Mouse (Mus musculus) midbrain, embryonic 14.5 days (tissue): Measurements from ENCODE around the gene Epn2. TPM values are rescaled to one million over a fixed set of nuclear protein-coding genes. Genes with fewer than 3 reads are reported as not detected.
A peak's percentile ranks its signal among the peaks of the same experiment; 100 is the strongest.

Source experiments
- ATAC-seq: fragments of 200-750 bp; cut with Nextera tagmentation; 2 replicates; pipeline ENCODE4 v1.8.0; 2017; ENCODE audit warnings: moderate number of reproducible peaks, moderate library complexity; ENCODE audit not compliant: low FRiP score, low TSS enrichment
- DNase-seq: peaks from one replicate; pipeline ENCODE4 v3.0.0-alpha.2; 2015
- H3K27ac ChIP-seq: fragments of 300-500 bp; sonication (generic); replicated peaks from 2 replicates; pipeline ENCODE4 v1.5.1; 2014; ENCODE audit warnings: mild to moderate bottlenecking, low read depth, low read length, moderate library complexity
- H3K27me3 ChIP-seq: fragments of 300-500 bp; sonication (generic); 2 replicates; pipeline ENCODE4 v1.6.1; 2014; ENCODE audit warnings: low read length, control low read depth, mixed read lengths; ENCODE audit not compliant: control insufficient read depth, insufficient read depth
- H3K36me3 ChIP-seq: fragments of 300-500 bp; sonication (generic); 2 replicates; pipeline ENCODE4 v1.6.1; 2014; ENCODE audit warnings: low read length, control low read depth; ENCODE audit not compliant: control insufficient read depth, insufficient read depth
- H3K4me1 ChIP-seq: fragments of 300-500 bp; sonication (generic); 2 replicates; pipeline ENCODE4 v1.6.1; 2014; ENCODE audit warnings: mild to moderate bottlenecking, antibody characterized with exemption, low read length, control low read depth; ENCODE audit not compliant: control insufficient read depth, insufficient read depth
- H3K4me2 ChIP-seq: fragments of 300-500 bp; sonication (generic); 2 replicates; pipeline ENCODE4 v1.6.1; 2014; ENCODE audit warnings: mild to moderate bottlenecking, low read length, moderate library complexity
- H3K4me3 ChIP-seq: fragments of 300-500 bp; sonication (generic); replicated peaks from 2 replicates; pipeline ENCODE4 v1.5.1; 2014; ENCODE audit warnings: low read depth, low read length
- H3K9ac ChIP-seq: fragments of 300-500 bp; sonication (generic); replicated peaks from 2 replicates; pipeline ENCODE4 v1.6.1; 2014; ENCODE audit warnings: mild to moderate bottlenecking, low read length, moderate library complexity
- H3K9me3 ChIP-seq: fragments of 300-500 bp; sonication (generic); 2 replicates; pipeline ENCODE4 v1.6.1; 2016; ENCODE audit warnings: low read length, control low read depth, mixed read lengths; ENCODE audit not compliant: control insufficient read depth
- WGBS: fragments of 180-500 bp; shearing (Covaris S2); extraction: QIAGEN DNeasy Blood & Tissue Kit; methylation state at CpG from one replicate; pipeline ENCODE4 v1.1.7; 2014; 5-methylcytosine and 5-hydroxymethylcytosine counted together
- polyA plus RNA-seq: library from polyadenylated mRNA; unstranded; fragments of >200 nt; fragmentation: Nextera tagmentation; extraction: Ambion mirVana; gene quantifications from 2 replicates; pipeline ENCODE4 v1.2.1, GENCODE M21; 2014

Gene Epn2
- polyA plus RNA-seq, 1 experiment from 2014 or later, result 71.7 TPM

DNA sequence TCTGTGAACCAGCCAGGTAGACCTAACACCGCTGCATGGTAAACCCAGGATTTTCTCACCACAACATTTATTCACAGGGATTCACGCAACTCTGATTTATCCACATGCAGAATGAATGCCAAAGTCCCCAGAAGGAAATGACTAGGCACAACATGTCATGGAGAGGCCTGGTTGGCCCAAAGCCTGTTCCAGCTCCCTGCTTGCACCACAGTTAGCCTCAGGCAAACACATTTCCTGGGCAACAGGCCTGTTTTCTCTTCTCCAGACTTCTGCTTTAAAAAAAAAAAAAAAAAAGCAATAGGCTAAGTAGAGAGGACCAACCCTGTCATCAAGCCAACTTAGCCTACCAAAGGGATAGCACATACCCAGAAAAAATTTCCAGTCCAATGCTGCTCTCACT, 14.9 kb downstream of the Epn2 start:
- ATAC-seq, result no peak
- Histone ChIP-seq H3K9me3 (no peaks in the 10 kb centered on the region), H3K36me3 (no peaks in the 10 kb centered on the region), H3K4me3 (no peak overlapping the region), H3K4me1 (no peaks in the 10 kb centered on the region), H3K9ac (no peak overlapping the region), H3K27me3 (no peaks in the 10 kb centered on the region), H3K27ac (no peak overlapping the region), H3K4me2 (no peak overlapping the region)
- DNase-seq, result peak; percentile 8
- 94% methylated on average over 2 of the region's 2 CpGs for WGBS

DNA sequence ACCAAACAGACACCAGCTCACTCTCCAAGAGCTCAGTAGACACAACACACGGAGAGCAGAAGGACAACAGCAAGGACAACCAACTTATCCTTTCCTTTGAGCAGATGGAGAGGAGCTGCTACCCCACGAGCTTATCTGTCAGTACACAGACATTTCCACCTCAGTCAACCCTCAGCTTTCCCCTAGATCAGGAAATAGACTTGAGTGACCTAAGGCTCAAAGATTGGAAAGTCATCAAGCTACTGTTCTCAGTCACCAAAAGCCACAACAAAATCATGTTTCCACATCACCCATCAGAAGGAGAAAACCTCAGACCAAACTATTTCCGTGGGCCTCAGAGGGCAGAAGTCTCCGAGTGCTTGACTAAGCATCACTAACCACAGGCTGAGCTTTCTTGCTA, 15.5 kb downstream of the Epn2 start:
- H3K27ac ChIP-seq, result no peak overlapping the region
- ATAC-seq (no peak), DNase-seq (no peak)
- no peaks in the 10 kb centered on the region for H3K4me1 ChIP-seq
- no peaks in the 10 kb centered on the region for H3K9me3 ChIP-seq
- no peak overlapping the region for H3K4me3 ChIP-seq
- no peaks in the 10 kb centered on the region for H3K36me3 ChIP-seq
- no peak overlapping the region for H3K9ac ChIP-seq
- H3K4me2 ChIP-seq, result no peak overlapping the region
- no peaks in the 10 kb centered on the region for H3K27me3 ChIP-seq
- 91% methylated on average over 4 of the region's 4 CpGs for WGBS

GRCm38 (mm10) chr11:61562421-61562820, 17.1 kb downstream of the Epn2 start:
- no peak for DNase-seq
- no peaks in the 10 kb centered on the region for H3K9me3 ChIP-seq
- ATAC-seq, result no peak
- H3K4me3 ChIP-seq, result no peak overlapping the region
- H3K4me2 ChIP-seq, result no peak overlapping the region
- no peak overlapping the region for H3K27ac ChIP-seq
- H3K36me3 ChIP-seq, result no peaks in the 10 kb centered on the region
- no peaks in the 10 kb centered on the region for H3K27me3 ChIP-seq
- H3K4me1 ChIP-seq, result no peaks in the 10 kb centered on the region
- no peak overlapping the region for H3K9ac ChIP-seq
- 85% methylated on average over 5 of the region's 5 CpGs for WGBS

DNA sequence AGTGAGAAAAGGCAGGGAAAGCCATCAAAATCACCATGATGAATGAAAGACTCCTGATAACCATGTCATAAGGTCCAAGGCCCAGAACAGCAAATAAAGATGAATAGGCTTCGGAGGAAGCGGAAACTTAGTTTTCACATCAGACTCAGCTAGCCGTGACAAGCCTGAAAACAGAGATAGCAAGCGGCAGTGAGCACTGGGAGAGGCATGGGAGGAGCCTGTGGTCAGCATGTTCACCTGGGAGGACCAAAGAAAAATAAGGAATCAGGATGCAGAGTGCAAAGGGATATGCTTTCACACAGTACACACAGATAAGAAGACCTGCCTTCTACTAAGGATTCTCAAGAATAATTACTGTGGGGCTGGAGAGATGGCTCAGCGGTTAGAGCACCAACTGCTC, 19.9 kb downstream of the Epn2 start:
- Histone ChIP-seq H3K9me3 (no peaks in the 10 kb centered on the region), H3K9ac (no peak overlapping the region), H3K4me3 (no peak overlapping the region), H3K27me3 (no peaks in the 10 kb centered on the region), H3K4me1 (no peaks in the 10 kb centered on the region), H3K36me3 (0 out of 2 replicates have a peak, but pooled peaks cover 3% of the 10 kb centered on the region), H3K4me2 (no peak overlapping the region), H3K27ac (no peak overlapping the region)
- 91% methylated on average over 5 of the region's 5 CpGs for WGBS
- DNase-seq (no peak), ATAC-seq (no peak)

- no peak for DNase-seq
- WGBS, result 73% methylated on average over 3 of the region's 3 CpGs
Measured at GRCm38 (mm10) chr11:61553015-61553754, 26.3 kb downstream of the Epn2 start.

GRCm38 (mm10) chr11:61550631-61551030, 28.9 kb downstream of the Epn2 start:
- Histone ChIP-seq H3K4me1 (no peaks in the 10 kb centered on the region), H3K4me2 (no peak overlapping the region), H3K4me3 (no peak overlapping the region), H3K9ac (no peak overlapping the region), H3K36me3 (peaks cover 13% of the 10 kb centered on the region), H3K27me3 (no peaks in the 10 kb centered on the region), H3K27ac (no peak overlapping the region), H3K9me3 (no peaks in the 10 kb centered on the region)
- DNase-seq, result no peak
- no peak for ATAC-seq

More at GRCm38 (mm10) chr11:61553015-61553754, 26.3 kb downstream of the Epn2 start:
- H3K27ac ChIP-seq, result no peak overlapping the region
- ATAC-seq, result no peak
- no peaks in the 10 kb centered on the region for H3K4me1 ChIP-seq
- no peak overlapping the region for H3K9ac ChIP-seq
- 0 out of 2 replicates have a peak, but pooled peaks cover 3% of the 10 kb centered on the region for H3K36me3 ChIP-seq
- no peaks in the 10 kb centered on the region for H3K27me3 ChIP-seq
- no peak overlapping the region for H3K4me3 ChIP-seq
- H3K9me3 ChIP-seq, result no peaks in the 10 kb centered on the region
- no peak overlapping the region for H3K4me2 ChIP-seq

- H3K9ac ChIP-seq, result no peak overlapping the region
- H3K4me3 ChIP-seq, result no peak overlapping the region
- H3K27me3 ChIP-seq, result no peaks in the 10 kb centered on the region
- no peak overlapping the region for H3K27ac ChIP-seq
- peaks cover 19% of the 10 kb centered on the region for H3K36me3 ChIP-seq
- H3K9me3 ChIP-seq, result no peaks in the 10 kb centered on the region
- H3K4me1 ChIP-seq, result no peaks in the 10 kb centered on the region
- H3K4me2 ChIP-seq, result no peak overlapping the region
- DNase-seq (no peak), ATAC-seq (no peak)
- WGBS, result 92% methylated on average over 4 of the region's 4 CpGs
Measured at GRCm38 (mm10) chr11:61547710-61548109, 31.8 kb downstream of the Epn2 start.

DNA sequence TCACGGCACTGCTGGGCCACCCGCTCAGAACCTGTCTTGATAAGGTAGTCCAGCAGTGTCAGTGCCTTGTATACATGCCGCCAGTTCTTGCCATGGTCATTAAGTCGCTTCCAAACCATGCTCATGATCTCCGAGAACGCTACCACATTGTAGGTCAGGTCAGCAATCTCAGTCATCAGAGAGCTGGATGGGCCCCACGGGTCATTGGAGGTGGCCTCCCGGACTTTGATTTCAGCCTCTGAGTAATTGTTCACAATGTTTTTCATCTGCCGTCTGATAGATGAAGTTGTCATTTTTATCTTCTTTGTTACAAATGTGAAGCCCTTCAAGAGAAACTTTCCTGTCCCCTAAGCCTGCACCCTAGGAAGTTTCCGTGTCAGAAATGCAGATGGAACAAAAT, 33.0 kb downstream of the Epn2 start:
- WGBS, result 91% methylated on average over 10 of the region's 10 CpGs
- Histone ChIP-seq H3K4me2 (no peak overlapping the region), H3K36me3 (peaks cover 19% of the 10 kb centered on the region), H3K9me3 (no peaks in the 10 kb centered on the region), H3K4me1 (no peaks in the 10 kb centered on the region), H3K27me3 (no peaks in the 10 kb centered on the region), H3K27ac (no peak overlapping the region), H3K4me3 (no peak overlapping the region), H3K9ac (no peak overlapping the region)
- ATAC-seq (no peak), DNase-seq (no peak)

DNA sequence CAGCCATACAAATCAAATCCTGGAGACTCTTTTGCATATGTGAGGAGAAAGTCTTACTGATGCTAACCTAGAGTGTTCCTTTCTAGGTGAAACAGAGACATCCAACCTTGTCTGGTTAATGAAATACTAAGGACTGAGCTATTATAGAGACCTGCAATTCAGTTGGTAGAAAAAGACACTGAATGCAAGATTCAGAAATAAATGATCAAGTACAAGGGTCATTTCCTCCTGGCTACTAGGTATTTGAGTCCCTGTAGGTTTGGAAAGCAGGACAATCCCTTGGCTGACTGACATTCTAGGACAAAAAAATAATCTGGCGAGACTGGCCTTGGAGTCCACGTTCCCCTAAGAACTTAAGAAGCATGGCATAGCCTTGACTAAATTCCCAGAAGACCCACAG, 33.9 kb downstream of the Epn2 start:
- no peaks in the 10 kb centered on the region for H3K9me3 ChIP-seq
- H3K4me1 ChIP-seq, result no peaks in the 10 kb centered on the region
- WGBS, result 86% methylated on average over 2 of the region's 2 CpGs
- no peak overlapping the region for H3K9ac ChIP-seq
- H3K27ac ChIP-seq, result no peak overlapping the region
- ATAC-seq (no peak), DNase-seq (no peak)
- H3K4me3 ChIP-seq, result no peak overlapping the region
- peaks cover 26% of the 10 kb centered on the region for H3K36me3 ChIP-seq
- no peaks in the 10 kb centered on the region for H3K27me3 ChIP-seq
- no peak overlapping the region for H3K4me2 ChIP-seq
